9 mouse cellular contexts compared by ENCODE assay signal in genomic region chrX:44367280-44367645, GRCm38 (mm10). TPM values are rescaled to one million over a fixed set of nuclear protein-coding genes. Genes with fewer than 3 reads are reported as not detected.
DNase-seq lines count a peak whose midpoint lies in the region; ATAC-seq lines count a peak whose summit lies in the region.
"Had no signal": no experiment of that assay in that cellular context is flagged by ENCODE, and none has a peak within 500 bp of the region (broad histone marks: within the 10 kb centered on the region; RNA-seq: fewer than 3 reads in every experiment).

No protein-coding gene starts in this region.

- no peaks in the 10 kb centered on the region for H3K36me3 ChIP-seq in kidney, embryonic 14.5 days (ENCODE audit: control insufficient read depth, insufficient read depth, low read length)
- H3K36me3 ChIP-seq in embryonic facial prominence, embryonic 13.5 days, result no peaks in the 10 kb centered on the region
- no peaks in the 10 kb centered on the region for H3K36me3 ChIP-seq in intestine, embryonic 14.5 days (ENCODE audit: control insufficient read depth, insufficient read depth, low read length)
- H3K36me3 ChIP-seq: G1E had no signal

- WGBS in kidney, embryonic 14.5 days, result 81% methylated on average over 14 of the region's 14 CpGs
- 74% methylated on average over 14 of the region's 14 CpGs for WGBS in embryonic facial prominence, embryonic 13.5 days
- 71% methylated on average over 13 of the region's 14 CpGs for WGBS in intestine, embryonic 14.5 days

- ATAC-seq in kidney, embryonic 14.5 days (ENCODE audit: low FRiP score, low TSS enrichment), result no peak
- ATAC-seq in embryonic facial prominence, embryonic 13.5 days (ENCODE audit: insufficient number of reproducible peaks, insufficient read depth, low FRiP score, low TSS enrichment, low read depth), result no peak
- ATAC-seq in intestine, embryonic 14.5 days (replicated peaks; ENCODE audit: low FRiP score, low TSS enrichment, low read depth), result peak; percentile 32; the same call in 1 of the 2 replicates
- ATAC-seq in monocyte, adult 5-6 weeks (replicated peaks; ENCODE audit: insufficient number of reproducible peaks, low FRiP score, low TSS enrichment, poor library complexity, severe bottlenecking), result no peak

- DNase-seq in kidney, postnatal 4 days, result no peak
- no peak for DNase-seq in intestine, embryonic 14.5 days (ENCODE audit: low spot score)
- peak; percentile 11 for DNase-seq in neural tube, embryonic 10.5 days (ENCODE audit: extremely low spot score, low spot score)
- no peak for DNase-seq in adrenal gland, postnatal 10 days
- DNase-seq in layer of hippocampus, postnatal 25 days (ENCODE audit: extremely low spot score in 1 of 2, low spot score in 1 of 2), result no peak

- no peaks in the 10 kb centered on the region for H3K9me3 ChIP-seq in kidney, embryonic 14.5 days (ENCODE audit: control insufficient read depth, low read length)
- H3K9me3 ChIP-seq in embryonic facial prominence, embryonic 13.5 days, result no peaks in the 10 kb centered on the region
- H3K9me3 ChIP-seq in intestine, embryonic 14.5 days (ENCODE audit: control insufficient read depth, low read length), result no peaks in the 10 kb centered on the region

- no peaks in the 10 kb centered on the region for H3K27me3 ChIP-seq in kidney, embryonic 14.5 days (ENCODE audit: control insufficient read depth, insufficient read depth, low read length)
- H3K27me3 ChIP-seq in embryonic facial prominence, embryonic 13.5 days, result no peaks in the 10 kb centered on the region
- no peaks in the 10 kb centered on the region for H3K27me3 ChIP-seq in intestine, embryonic 14.5 days (replicated peaks; ENCODE audit: control insufficient read depth, insufficient read depth, low read length)

- H3K9ac ChIP-seq in kidney, embryonic 14.5 days (ENCODE audit: low read depth, low read length), result peak overlapping the region; percentile 48; the same call in 1 of the 2 replicates
- peak overlapping the region; percentile 72; the same call in 1 of the 2 replicates for H3K9ac ChIP-seq in embryonic facial prominence, embryonic 13.5 days
- peak overlapping the region; percentile 50; the same call in 1 of the 2 replicates for H3K9ac ChIP-seq in intestine, embryonic 14.5 days (ENCODE audit: low read length)

- peak overlapping the region; percentile 63 for H3K4me2 ChIP-seq in kidney, embryonic 14.5 days (replicated peaks; ENCODE audit: low read depth, low read length)
- H3K4me2 ChIP-seq in embryonic facial prominence, embryonic 13.5 days, result peak overlapping the region; percentile 64
- H3K4me2 ChIP-seq in intestine, embryonic 14.5 days (ENCODE audit: low read length), result peak overlapping the region; percentile 55

- no peak overlapping the region for H3K27ac ChIP-seq in kidney, embryonic 14.5 days (ENCODE audit: low read depth, low read length)
- H3K27ac ChIP-seq in embryonic facial prominence, embryonic 13.5 days, result no peak overlapping the region
- H3K27ac ChIP-seq in intestine, embryonic 14.5 days (ENCODE audit: low read depth), result no peak overlapping the region

- H3K4me1 ChIP-seq in kidney, embryonic 14.5 days (ENCODE audit: control insufficient read depth, insufficient read depth, low read length), result no peaks in the 10 kb centered on the region
- H3K4me1 ChIP-seq in embryonic facial prominence, embryonic 13.5 days, result no peaks in the 10 kb centered on the region
- H3K4me1 ChIP-seq in intestine, embryonic 14.5 days (replicated peaks; ENCODE audit: control insufficient read depth, insufficient read depth, low read length), result no peaks in the 10 kb centered on the region

- H3K4me3 ChIP-seq in kidney, embryonic 14.5 days (ENCODE audit: low read length), result peak overlapping the region; percentile 43
- H3K4me3 ChIP-seq in embryonic facial prominence, embryonic 13.5 days, result peak overlapping the region; percentile 50
- H3K4me3 ChIP-seq in intestine, embryonic 14.5 days (ENCODE audit: low read depth, low read length), result peak overlapping the region; percentile 41; the same call in 1 of the 2 replicates

RNA-seq across cellular contexts. Expression of gene Dcaf12l2, which starts 0.9 kb away (rescaled TPM):
- polyA plus RNA-seq in kidney, embryonic 14.5 days (2014; fragmentation: Nextera tagmentation; extraction: Ambion mirVana), result 1.4 and 1.6 TPM in 2 replicates
- 2.7 and 3.2 TPM in 2 replicates for polyA plus RNA-seq in embryonic facial prominence, embryonic 13.5 days (2015; fragmentation: Nextera tagmentation; extraction: Ambion mirVana)
- polyA plus RNA-seq in intestine, embryonic 14.5 days (2014; fragmentation: Nextera tagmentation; extraction: Ambion mirVana), result 1.7 and 1.8 TPM in 2 replicates
- total RNA-seq in adrenal gland, postnatal 10 days (2021), result under 1 TPM; 0.24 to 0.36 TPM
- total RNA-seq in layer of hippocampus, postnatal 25 days (2021), result 1 to 10 TPM; 1.6 to 1.9 TPM
- not detected in 3 replicates for total RNA-seq in monocyte, adult 5-6 weeks (2017)
- polyA plus RNA-seq: G1E had no signal
